Mouse (Mus musculus): ENCODE measurements around the gene Adtrp. TPM values are rescaled to one million over a fixed set of nuclear protein-coding genes. Genes with fewer than 3 reads are reported as not detected.

The Adtrp gene
- polyA plus RNA-seq (2016; fragmentation: Nextera tagmentation; extraction: Ambion mirVana): not detected in 2 replicates

GRCm38 (mm10) chr13:41847516-41848126, at the start of gene Adtrp:
Adtrp (minus strand) TSS chr13:41847684.
- WGBS: 62% methylated on average over 11 of the region's 11 CpGs
- no peak within 1 kb of the TSS for H3K4me2 ChIP-seq

GRCm38 (mm10) chr13:41892016-41892415, 44.5 kb upstream of the Adtrp start:
- Histone ChIP-seq H3K9ac (no peak overlapping the region), H3K27ac (ENCODE audit: poor library complexity, severe bottlenecking) (no peak overlapping the region), H3K4me1 (replicated peaks) (no peaks in the 10 kb centered on the region), H3K27me3 (replicated peaks) (no peaks in the 10 kb centered on the region), H3K36me3 (no peaks in the 10 kb centered on the region), H3K4me2 (no peak overlapping the region), H3K4me3 (no peak overlapping the region), H3K9me3 (replicated peaks) (no peaks in the 10 kb centered on the region)
- ATAC-seq (ENCODE audit: insufficient number of reproducible peaks, low FRiP score): no peak
- 88% methylated on average over 12 of the region's 12 CpGs for WGBS

More at GRCm38 (mm10) chr13:41847516-41848126, at the start of gene Adtrp:
- Histone ChIP-seq H3K4me3 (no peak within 1 kb of the TSS), H3K27me3 (replicated peaks) (no peaks in the 10 kb centered on the region), H3K9me3 (replicated peaks) (no peaks in the 10 kb centered on the region), H3K27ac (ENCODE audit: poor library complexity, severe bottlenecking) (no peak within 1 kb of the TSS), H3K36me3 (no peaks in the 10 kb centered on the region), H3K9ac (no peak within 1 kb of the TSS), H3K4me1 (replicated peaks) (peaks cover 5% of the 10 kb centered on the region; the same call in 1 of the 2 replicates)
- no peak for ATAC-seq (ENCODE audit: insufficient number of reproducible peaks, low FRiP score)

GRCm38 (mm10) chr13:41890618-41891017, 43.1 kb upstream of the Adtrp start:
- no peak overlapping the region for H3K4me2 ChIP-seq
- H3K4me1 ChIP-seq (replicated peaks): no peaks in the 10 kb centered on the region
- no peak overlapping the region for H3K27ac ChIP-seq (ENCODE audit: poor library complexity, severe bottlenecking)
- WGBS: 77% methylated on average over 4 of the region's 4 CpGs
- no peaks in the 10 kb centered on the region for H3K36me3 ChIP-seq
- no peaks in the 10 kb centered on the region for H3K9me3 ChIP-seq (replicated peaks)
- no peaks in the 10 kb centered on the region for H3K27me3 ChIP-seq (replicated peaks)
- H3K9ac ChIP-seq: no peak overlapping the region
- no peak overlapping the region for H3K4me3 ChIP-seq
- ATAC-seq (ENCODE audit: insufficient number of reproducible peaks, low FRiP score): no peak

- Histone ChIP-seq H3K4me3 (no peak overlapping the region), H3K36me3 (no peaks in the 10 kb centered on the region), H3K4me2 (no peak overlapping the region), H3K27ac (ENCODE audit: poor library complexity, severe bottlenecking) (no peak overlapping the region), H3K27me3 (replicated peaks) (no peaks in the 10 kb centered on the region), H3K9me3 (replicated peaks) (no peaks in the 10 kb centered on the region), H3K9ac (no peak overlapping the region), H3K4me1 (replicated peaks) (no peaks in the 10 kb centered on the region)
- ATAC-seq (ENCODE audit: insufficient number of reproducible peaks, low FRiP score): no peak
- WGBS: 81% methylated on average over 2 of the region's 2 CpGs
Measured at GRCm38 (mm10) chr13:41890111-41890600, 42.7 kb upstream of the Adtrp start.

GRCm38 (mm10) chr13:41888644-41889043, 41.2 kb upstream of the Adtrp start:
- Histone ChIP-seq H3K4me3 (no peak overlapping the region), H3K4me2 (no peak overlapping the region), H3K4me1 (replicated peaks) (no peaks in the 10 kb centered on the region), H3K36me3 (no peaks in the 10 kb centered on the region), H3K27me3 (replicated peaks) (no peaks in the 10 kb centered on the region), H3K9ac (no peak overlapping the region), H3K27ac (ENCODE audit: poor library complexity, severe bottlenecking) (no peak overlapping the region), H3K9me3 (replicated peaks) (no peaks in the 10 kb centered on the region)
- WGBS: 79% methylated on average over 2 of the region's 2 CpGs
- no peak for ATAC-seq (ENCODE audit: insufficient number of reproducible peaks, low FRiP score)

GRCm38 (mm10) chr13:41886120-41886519, 38.6 kb upstream of the Adtrp start:
- Histone ChIP-seq H3K27ac (ENCODE audit: poor library complexity, severe bottlenecking) (no peak overlapping the region), H3K9ac (no peak overlapping the region), H3K4me3 (no peak overlapping the region), H3K9me3 (replicated peaks) (no peaks in the 10 kb centered on the region), H3K4me1 (replicated peaks) (peaks cover 9% of the 10 kb centered on the region; the same call in 1 of the 2 replicates), H3K4me2 (no peak overlapping the region), H3K27me3 (replicated peaks) (no peaks in the 10 kb centered on the region), H3K36me3 (no peaks in the 10 kb centered on the region)
- no peak for ATAC-seq (ENCODE audit: insufficient number of reproducible peaks, low FRiP score)
- 83% methylated on average over 4 of the region's 4 CpGs for WGBS

GRCm38 (mm10) chr13:41883665-41884291, 36.3 kb upstream of the Adtrp start:
- Histone ChIP-seq H3K27me3 (replicated peaks) (no peaks in the 10 kb centered on the region), H3K36me3 (no peaks in the 10 kb centered on the region), H3K4me1 (replicated peaks) (peaks cover 14% of the 10 kb centered on the region; the same call in 1 of the 2 replicates), H3K9ac (no peak overlapping the region), H3K4me3 (no peak overlapping the region), H3K4me2 (no peak overlapping the region), H3K27ac (ENCODE audit: poor library complexity, severe bottlenecking) (no peak overlapping the region), H3K9me3 (replicated peaks) (no peaks in the 10 kb centered on the region)
- no peak for ATAC-seq (ENCODE audit: insufficient number of reproducible peaks, low FRiP score)
- WGBS: 73% methylated on average over 4 of the region's 4 CpGs

GRCm38 (mm10) chr13:41881201-41881600, 33.7 kb upstream of the Adtrp start:
- no peak overlapping the region for H3K4me3 ChIP-seq
- H3K36me3 ChIP-seq: no peaks in the 10 kb centered on the region
- peak overlapping the region; percentile 51 for H3K27ac ChIP-seq (ENCODE audit: poor library complexity, severe bottlenecking)
- no peak overlapping the region for H3K9ac ChIP-seq
- peaks cover 14% of the 10 kb centered on the region; the same call in 1 of the 2 replicates for H3K4me1 ChIP-seq (replicated peaks)
- ATAC-seq (ENCODE audit: insufficient number of reproducible peaks, low FRiP score): 0 out of 2 replicates have a peak, but pooled peaks have one; percentile 61
- WGBS: 16% methylated on average over 2 of the region's 2 CpGs
- H3K4me2 ChIP-seq: no peak overlapping the region
- H3K27me3 ChIP-seq (replicated peaks): no peaks in the 10 kb centered on the region
- no peaks in the 10 kb centered on the region for H3K9me3 ChIP-seq (replicated peaks)

GRCm38 (mm10) chr13:41880525-41880924, 33.0 kb upstream of the Adtrp start:
- no peak overlapping the region for H3K4me3 ChIP-seq
- no peaks in the 10 kb centered on the region for H3K9me3 ChIP-seq (replicated peaks)
- no peak for ATAC-seq (ENCODE audit: insufficient number of reproducible peaks, low FRiP score)
- H3K27ac ChIP-seq (ENCODE audit: poor library complexity, severe bottlenecking): no peak overlapping the region
- no peak overlapping the region for H3K9ac ChIP-seq
- H3K4me1 ChIP-seq (replicated peaks): peaks cover 14% of the 10 kb centered on the region; the same call in 1 of the 2 replicates
- no peaks in the 10 kb centered on the region for H3K27me3 ChIP-seq (replicated peaks)
- H3K4me2 ChIP-seq: no peak overlapping the region
- no peaks in the 10 kb centered on the region for H3K36me3 ChIP-seq

GRCm38 (mm10) chr13:41872686-41873085, 25.2 kb upstream of the Adtrp start:
- no peak for ATAC-seq (ENCODE audit: insufficient number of reproducible peaks, low FRiP score)
- no peak overlapping the region for H3K4me3 ChIP-seq
- no peaks in the 10 kb centered on the region for H3K36me3 ChIP-seq
- H3K4me1 ChIP-seq (replicated peaks): peaks cover 11% of the 10 kb centered on the region
- no peak overlapping the region for H3K27ac ChIP-seq (ENCODE audit: poor library complexity, severe bottlenecking)
- no peak overlapping the region for H3K4me2 ChIP-seq
- H3K9me3 ChIP-seq (replicated peaks): no peaks in the 10 kb centered on the region
- WGBS: 76% methylated on average over 7 of the region's 7 CpGs
- no peak overlapping the region for H3K9ac ChIP-seq
- no peaks in the 10 kb centered on the region for H3K27me3 ChIP-seq (replicated peaks)

GRCm38 (mm10) chr13:41872161-41872562, 24.7 kb upstream of the Adtrp start:
- Histone ChIP-seq H3K27ac (ENCODE audit: poor library complexity, severe bottlenecking) (no peak overlapping the region), H3K9ac (no peak overlapping the region), H3K4me1 (replicated peaks) (peaks cover 11% of the 10 kb centered on the region), H3K36me3 (no peaks in the 10 kb centered on the region), H3K4me2 (no peak overlapping the region), H3K27me3 (replicated peaks) (no peaks in the 10 kb centered on the region), H3K9me3 (replicated peaks) (no peaks in the 10 kb centered on the region), H3K4me3 (no peak overlapping the region)
- no peak for ATAC-seq (ENCODE audit: insufficient number of reproducible peaks, low FRiP score)
- WGBS: 44% methylated on average over 8 of the region's 8 CpGs
